Mouse (Mus musculus): ENCODE data around the gene Adgrl2.

Gene Adgrl2

DNA sequence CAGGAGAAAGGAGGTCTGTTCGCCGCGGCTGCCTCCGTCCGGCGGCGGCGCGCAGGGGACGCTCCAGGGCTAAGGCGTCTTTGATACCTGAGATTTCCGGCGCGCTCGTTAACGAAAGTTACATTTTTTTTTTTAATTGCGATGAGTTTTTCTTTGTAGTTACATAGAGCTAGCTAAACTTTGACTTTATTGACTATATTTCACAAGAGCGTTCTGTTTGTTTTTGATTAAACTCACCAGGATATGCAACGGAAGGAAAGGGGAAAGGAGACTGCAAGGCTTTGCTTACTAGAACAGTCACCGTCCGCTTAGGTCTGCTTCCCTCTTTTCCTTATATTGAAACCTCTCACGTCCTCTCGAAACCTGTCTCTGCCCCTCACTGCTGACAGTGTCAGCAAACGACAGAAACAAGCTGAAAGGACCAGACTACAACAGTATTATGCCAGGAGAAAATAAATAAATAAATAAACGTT, at the start of gene Adgrl2:
Gene Adgrl2, minus strand, starts transcription at position 25 of the 473 bp plus-strand sequence.
- no peak for DNase-seq

- peak; percentile 32 for DNase-seq
These were observed 48.4 kb upstream of the Adgrl2 start for GRCm38 (mm10) chr3:149038771-149039170.

- DNase-seq = no peak
These were observed 29.6 kb upstream of the Adgrl2 start for GRCm38 (mm10) chr3:149019925-149020324.

GRCm38 (mm10) chr3:149009311-149009710, 19.0 kb upstream of the Adgrl2 start:
- no peak for DNase-seq

DNA sequence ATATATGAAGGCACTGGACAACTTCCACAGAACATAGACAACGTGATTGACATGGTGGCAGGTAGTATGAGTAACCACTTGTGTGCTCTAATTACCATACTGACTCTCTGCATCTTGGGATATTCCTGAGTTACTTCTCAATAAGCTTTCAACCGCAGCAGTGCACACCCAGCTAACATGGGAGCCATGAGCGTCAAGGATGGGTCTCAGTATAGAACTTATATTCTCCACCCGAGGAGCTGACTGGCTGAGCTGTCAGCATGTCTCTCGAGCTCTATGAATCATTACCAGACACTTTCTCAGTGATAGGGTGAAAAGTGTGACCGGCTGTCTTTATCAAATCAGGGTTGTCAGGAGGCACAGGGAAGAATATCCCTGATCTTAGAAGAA, 18.3 kb upstream of the Adgrl2 start:
- no peak for DNase-seq

GRCm38 (mm10) chr3:149007860-149008633, 17.7 kb upstream of the Adgrl2 start:
- no peak for DNase-seq

- no peak for DNase-seq
These were observed 11.0 kb upstream of the Adgrl2 start for GRCm38 (mm10) chr3:149001364-149001763.

DNA sequence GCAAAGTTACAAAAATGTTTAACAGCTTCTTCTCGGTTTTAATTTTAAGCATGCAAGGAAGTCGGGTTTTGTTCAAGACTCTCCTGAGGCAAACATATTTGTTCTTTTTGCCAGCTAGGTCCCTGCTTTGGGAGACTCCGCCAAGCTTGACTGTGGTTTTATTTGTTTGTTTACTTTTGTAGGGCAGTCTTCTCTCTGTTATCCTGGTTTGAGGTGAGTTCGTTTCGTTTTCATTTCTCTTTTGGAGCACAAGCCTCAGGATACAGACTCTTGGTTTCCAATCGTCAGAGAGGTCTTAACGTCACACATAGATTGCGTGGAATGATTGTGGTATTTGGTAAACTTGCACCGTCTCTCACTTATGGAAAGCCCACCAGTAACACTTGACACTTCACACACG, 8.3 kb upstream of the Adgrl2 start:
- DNase-seq = no peak

DNA sequence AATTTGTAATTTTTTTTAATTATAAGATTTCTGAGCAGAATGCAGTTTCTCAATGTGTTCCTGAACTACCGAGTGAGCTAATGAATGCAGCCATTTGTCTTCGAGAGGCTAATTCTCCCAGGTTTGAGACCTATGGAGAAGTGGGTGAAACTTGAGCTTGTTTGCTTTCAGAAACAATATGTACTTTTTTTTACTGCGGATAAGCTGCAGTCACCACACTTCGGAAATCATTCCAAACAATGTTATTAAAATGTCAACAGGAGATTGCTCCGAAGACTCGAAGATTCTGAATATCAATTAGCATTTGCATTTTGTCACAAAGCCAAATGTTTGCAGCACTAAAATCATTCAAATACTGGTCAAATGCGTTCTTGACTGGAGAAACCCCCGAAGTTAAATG, 701 bp upstream of the Adgrl2 start:
- no peak for DNase-seq

- DNase-seq = peak; percentile 81
These were observed 381 bp downstream of the Adgrl2 start for GRCm38 (mm10) chr3:148989818-148990530.

DNA sequence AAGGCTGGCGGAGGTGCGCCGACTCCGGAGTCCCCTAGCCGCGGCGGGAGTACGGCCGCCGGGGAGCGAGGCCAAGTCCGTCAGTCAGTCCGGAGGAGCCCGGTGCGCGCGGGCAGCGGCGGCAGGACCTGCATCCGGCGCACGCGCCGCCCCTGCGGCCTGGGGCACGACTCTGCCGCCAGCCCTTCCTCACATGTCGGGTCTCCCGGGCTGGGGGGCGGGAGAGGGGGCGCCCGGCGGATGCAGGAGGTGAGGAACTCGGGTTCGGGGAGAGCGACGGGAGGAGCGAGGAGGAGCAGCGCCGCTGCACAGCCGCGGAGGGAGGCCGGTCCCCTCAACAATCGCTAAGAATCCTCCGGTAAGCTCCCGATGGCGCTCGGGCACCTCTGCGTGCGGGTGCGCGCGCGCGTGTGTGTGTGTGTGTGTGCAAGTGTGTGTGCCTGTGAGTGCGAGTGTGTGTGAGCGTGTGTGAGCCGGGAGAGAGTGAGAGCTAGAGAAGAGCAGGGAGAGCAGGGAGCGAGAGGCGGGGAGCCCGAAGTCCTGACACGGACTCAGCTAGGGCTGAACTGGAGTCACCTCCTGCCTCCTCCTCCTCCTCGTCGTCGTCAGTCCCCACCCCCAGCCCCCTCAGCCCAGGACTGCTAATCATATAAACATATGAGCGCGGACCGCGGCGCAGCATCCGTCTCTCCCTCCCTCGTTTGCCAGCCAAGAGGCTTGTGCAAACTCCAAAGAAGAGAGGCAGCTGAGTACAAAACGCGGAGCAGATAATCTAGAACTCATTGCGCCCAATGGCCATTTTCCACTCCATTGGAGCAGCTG, 1.1 kb downstream of the Adgrl2 start:
- DNase-seq = peak; percentile 92

DNA sequence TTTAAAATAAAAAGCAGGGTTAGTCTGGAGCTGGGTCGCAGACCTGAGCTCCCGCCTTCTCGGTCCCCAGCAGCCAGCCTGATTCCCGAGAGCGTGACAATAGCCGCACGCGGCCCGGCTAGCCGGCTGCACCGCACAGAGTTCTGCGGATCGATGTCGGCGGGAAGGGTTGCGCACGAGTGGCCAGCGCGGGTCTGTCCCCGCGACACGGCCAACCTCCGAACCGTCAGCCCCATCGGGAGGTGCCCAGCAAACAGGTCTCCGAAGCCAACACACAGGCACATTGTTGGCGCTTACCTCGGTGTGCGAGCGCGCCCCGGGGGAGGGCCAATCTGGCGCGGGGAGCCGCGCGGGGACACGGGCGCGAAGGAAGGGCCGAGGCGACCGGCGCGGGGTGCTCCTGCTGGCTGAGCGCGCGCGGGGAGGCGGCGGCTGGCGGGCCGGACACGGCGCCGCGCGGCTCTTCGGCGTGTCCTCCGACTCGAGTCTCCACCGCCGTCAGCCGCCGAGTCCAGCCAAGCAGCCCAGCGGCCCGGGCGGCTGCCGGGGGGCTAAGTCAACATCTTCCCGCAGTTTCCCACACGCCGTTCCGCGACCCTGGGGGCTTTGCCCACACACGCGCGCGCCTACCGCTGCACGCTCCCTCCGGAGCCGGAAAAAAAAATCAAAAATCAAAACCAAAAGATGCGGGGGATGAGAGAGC, 1.9 kb downstream of the Adgrl2 start:
- DNase-seq = peak; percentile 72

DNA sequence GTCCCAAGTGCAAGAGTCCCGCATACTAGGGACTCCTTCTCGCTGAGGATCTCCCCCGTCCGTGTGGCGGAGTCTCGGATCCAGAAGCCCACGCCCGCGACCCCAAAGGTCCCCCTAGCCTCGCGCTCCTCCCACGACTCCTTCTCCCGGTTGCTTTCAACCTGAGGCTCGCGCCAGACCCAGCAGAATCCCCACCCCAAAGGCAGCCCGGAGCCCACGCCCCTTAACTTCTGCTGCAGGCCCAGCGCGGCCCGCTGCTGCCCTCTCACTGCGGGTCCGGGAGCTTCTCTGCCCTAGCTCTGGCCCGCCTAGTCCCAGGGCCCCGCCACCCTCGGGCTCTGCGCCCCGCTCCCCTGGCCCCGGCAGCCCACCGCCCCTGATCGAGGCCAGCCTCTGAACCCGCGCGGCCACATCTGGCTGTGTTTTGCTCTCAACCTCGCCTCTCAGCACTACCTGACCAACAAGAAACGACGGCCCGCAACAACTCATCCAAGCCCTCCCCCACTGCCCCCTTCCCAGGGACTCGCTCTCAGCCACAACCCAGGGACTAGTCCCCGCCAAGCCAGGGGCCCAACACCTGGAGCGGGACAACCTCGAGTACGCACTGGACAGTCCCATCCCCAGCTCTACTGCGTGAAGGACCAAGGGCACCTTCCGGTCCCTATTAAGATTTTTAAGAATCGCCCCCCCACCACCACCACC, 2.6 kb downstream of the Adgrl2 start:
- DNase-seq = peak; percentile 92

DNA sequence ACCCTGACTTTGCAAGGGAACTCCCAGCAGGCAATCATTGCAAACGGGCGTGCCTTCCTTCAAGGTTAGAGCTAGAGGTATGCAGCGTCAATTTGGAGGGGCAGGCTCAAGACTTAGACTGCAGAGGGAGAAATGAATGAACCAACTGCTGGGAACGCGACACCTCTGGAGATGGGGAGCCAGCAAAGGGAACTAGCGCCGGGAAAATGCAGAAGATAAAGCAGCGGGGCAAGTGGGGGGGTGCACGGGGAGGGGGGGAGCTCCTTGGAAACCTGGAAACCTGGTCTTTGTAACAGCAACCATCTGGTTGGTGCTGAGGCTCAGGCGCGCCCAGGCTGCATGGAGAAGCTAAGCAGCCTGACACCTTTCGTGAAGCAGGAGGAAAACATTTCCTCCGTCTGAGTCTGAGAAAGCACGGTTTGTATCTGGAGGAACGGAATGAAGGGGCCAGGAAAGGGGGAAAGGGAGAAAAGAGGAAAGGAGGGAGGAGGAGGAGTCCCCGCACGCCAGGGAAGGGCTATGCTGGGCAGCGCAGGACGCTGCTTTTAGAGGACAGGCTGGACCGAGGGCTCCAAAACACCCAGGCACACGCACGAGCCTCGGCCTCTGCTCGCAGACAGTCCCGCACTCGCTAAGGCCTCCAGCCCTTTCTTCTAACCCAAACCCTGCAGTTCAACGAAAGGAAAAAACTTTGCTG, 3.3 kb downstream of the Adgrl2 start:
- DNase-seq = peak; percentile 49

DNA sequence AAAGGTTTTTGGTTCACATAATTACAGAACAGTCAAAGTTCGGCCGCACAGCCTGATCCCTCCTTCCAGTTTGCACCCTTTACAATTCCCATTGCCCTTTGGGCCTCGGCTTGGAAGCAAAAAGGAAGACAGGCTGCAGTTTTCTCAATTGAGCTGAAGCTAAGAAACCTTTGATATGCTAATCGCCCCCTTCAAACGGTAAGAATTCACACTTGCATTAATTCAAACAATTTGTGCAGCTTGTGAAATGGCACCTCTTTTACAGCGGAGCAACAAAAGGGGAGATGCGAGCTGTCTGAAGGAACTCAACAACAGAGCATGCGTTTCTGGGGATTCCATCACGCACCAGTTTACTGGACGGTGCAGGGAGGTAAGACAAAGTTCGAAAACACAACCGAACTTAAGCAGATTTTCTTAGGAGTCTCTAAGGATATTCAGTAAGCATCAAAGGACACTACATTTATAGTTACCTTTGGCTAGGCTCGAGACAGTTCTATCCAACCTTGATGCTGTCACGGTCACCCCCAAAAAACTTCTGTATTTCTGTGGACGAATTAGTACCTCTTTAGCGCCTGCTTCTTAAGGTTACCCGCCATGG, 4.0 kb downstream of the Adgrl2 start:
- DNase-seq = peak; percentile 15

DNA sequence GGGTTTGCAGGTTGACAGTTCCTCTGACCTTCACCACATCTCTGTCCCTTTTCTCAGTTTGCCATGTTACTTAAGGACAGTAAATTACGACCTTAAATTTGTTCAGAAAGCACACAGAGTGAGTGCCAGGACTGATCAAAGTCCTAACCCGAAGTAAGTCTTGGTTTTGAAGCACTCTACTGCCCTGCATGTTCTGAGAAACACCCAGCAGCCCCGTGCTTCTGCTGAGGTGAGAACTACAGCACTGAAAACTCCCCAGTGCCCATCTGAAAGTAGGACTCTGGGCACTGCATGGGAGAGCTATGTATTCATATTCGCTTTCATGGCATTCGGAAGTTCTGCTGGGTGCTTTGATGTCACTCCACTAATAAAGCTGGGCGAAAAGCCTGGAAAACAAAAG, 6.0 kb downstream of the Adgrl2 start:
- DNase-seq = peak; percentile 19

GRCm38 (mm10) chr3:148982370-148982769, 8.0 kb downstream of the Adgrl2 start:
- DNase-seq = no peak

DNA sequence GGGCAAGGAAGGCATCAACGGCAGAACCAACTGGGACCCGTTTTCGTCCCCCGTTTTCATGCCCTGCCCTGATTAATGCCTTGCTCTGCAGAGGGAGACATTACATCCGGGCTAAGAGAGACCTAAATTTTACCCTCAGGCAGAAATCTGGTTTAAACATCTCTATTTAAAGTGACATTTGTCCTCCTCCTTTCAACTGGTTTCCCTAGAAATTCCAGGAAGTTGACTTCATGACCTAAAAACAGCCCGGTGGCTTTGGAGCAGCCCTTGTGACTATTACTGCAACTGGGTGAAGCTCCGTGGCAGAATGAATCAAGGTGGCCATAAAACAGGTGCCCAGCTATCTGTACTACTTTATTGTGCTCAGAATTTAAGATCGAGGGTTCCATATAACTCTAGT, 8.6 kb downstream of the Adgrl2 start:
- DNase-seq = no peak

DNA sequence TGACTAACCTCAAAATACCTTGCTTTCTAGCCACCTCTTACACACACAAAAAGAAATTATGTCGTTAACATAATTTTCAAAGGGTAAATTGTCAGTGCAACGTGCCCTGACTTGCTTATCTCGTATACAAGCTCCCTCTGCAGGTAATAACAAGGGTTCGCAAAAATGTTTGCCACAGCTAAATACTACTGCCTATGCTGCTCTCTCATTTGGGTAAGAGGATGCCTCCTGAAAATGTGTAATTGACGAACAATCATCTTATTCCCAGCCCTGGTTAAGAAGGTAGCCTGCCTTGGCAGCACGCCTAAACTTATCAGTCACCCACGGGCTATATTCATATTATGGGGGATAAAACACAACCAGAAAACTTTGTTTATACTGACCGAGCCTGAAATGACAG, 11.8 kb downstream of the Adgrl2 start:
- DNase-seq = no peak

GRCm38 (mm10) chr3:148977838-148978237, 12.5 kb downstream of the Adgrl2 start:
- DNase-seq = no peak

DNA sequence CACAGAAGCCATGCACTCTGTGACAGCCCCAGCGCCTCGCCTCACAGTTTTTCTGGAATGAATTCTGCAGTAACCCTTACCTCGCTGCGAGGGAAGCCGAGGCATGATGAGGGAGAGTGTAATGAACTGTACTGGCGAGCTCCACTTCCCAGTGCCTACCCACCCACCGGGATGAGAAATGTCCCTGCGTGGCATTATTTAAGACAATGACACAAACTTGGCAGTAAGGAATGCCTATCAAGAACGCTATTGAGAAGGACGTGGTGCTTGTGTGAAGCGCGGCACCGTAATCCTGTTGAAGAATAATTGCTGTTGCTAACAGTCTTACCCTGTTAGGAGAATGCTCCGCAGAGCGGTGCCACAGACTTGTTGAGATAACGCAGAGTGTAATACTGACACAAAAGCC, 13.2 kb downstream of the Adgrl2 start:
- DNase-seq = no peak

Data from kidney, postnatal 10 days (tissue).